Mouse (Mus musculus): ENCODE measurements at regions not wholly inside any gene's neighbourhood (a gene's known extent, or its start where the extent isn't known, plus 50 kb on each side); places are given as distances from the start of the nearest gene placed in this dataset.
A peak's percentile ranks its signal among the peaks of the same experiment; 100 is the strongest.
"Not testable (repeated sequence)": the region's sequence is repeated elsewhere in the genome, so short reads cannot be mapped to it uniquely, and the experiment has no call there.

- DNase-seq: no peak
Measured at GRCm38 (mm10) chr3:16130385-16130784, 124.1 kb upstream of the Gm5150 start.

- not testable (repeated sequence) for DNase-seq
Measured at GRCm38 (mm10) chr3:16125346-16125915, 119.2 kb upstream of the Gm5150 start.

GRCm38 (mm10) chr3:16115944-16116343 is 109.7 kb upstream of the Gm5150 start:
- no peak for DNase-seq

GRCm38 (mm10) chr3:16107492-16107891 is 101.3 kb upstream of the Gm5150 start:
- DNase-seq: no peak

GRCm38 (mm10) chr3:16105080-16105479 is 98.8 kb upstream of the Gm5150 start:
- no peak for DNase-seq

- no peak for DNase-seq
Measured at GRCm38 (mm10) chr3:16103180-16103579, 96.9 kb upstream of the Gm5150 start.

GRCm38 (mm10) chr3:16086550-16086949 is 80.3 kb upstream of the Gm5150 start:
- peak in 1 of 2 experiments; percentile 2 for DNase-seq

GRCm38 (mm10) chr3:16085288-16085687 is 79.1 kb upstream of the Gm5150 start:
- no peak for DNase-seq

GRCm38 (mm10) chr3:16079178-16079577 is 72.9 kb upstream of the Gm5150 start:
- no peak for DNase-seq

- DNase-seq: no peak
Measured at GRCm38 (mm10) chr3:16071906-16072305, 65.7 kb upstream of the Gm5150 start.

GRCm38 (mm10) chr3:16070963-16071362 is 64.7 kb upstream of the Gm5150 start:
- no peak for DNase-seq

GRCm38 (mm10) chr3:16057709-16058108 is 51.5 kb upstream of the Gm5150 start:
- not testable (repeated sequence) for DNase-seq

All from adrenal gland, postnatal 36 days (tissue).